Mouse (Mus musculus) midbrain, embryonic 10.5 days (tissue): ENCODE results near the gene Il17c. TPM values are rescaled to one million over a fixed set of nuclear protein-coding genes. Genes with fewer than 3 reads are reported as not detected.

Experiments
- DNase-seq: peaks from one replicate; pipeline ENCODE4 v3.0.0-alpha.2; 2017; ENCODE audit warnings: low spot score
- H3K27ac ChIP-seq: fragments of 300-500 bp; sonication (generic); replicated peaks from 2 replicates; pipeline ENCODE4 v1.5.1; 2016; ENCODE audit warnings: mild to moderate bottlenecking
- H3K27me3 ChIP-seq: fragments of 300-500 bp; sonication (generic); 2 replicates; pipeline ENCODE4 v1.6.1; 2016; ENCODE audit warnings: low read depth, mild to moderate bottlenecking; ENCODE audit not compliant: poor library complexity, severe bottlenecking
- H3K36me3 ChIP-seq: fragments of 300-500 bp; sonication (generic); 2 replicates; pipeline ENCODE4 v1.6.1; 2016; ENCODE audit warnings: mild to moderate bottlenecking, moderate library complexity
- H3K4me1 ChIP-seq: fragments of 300-500 bp; sonication (generic); 2 replicates; pipeline ENCODE4 v1.6.1; 2016
- H3K4me3 ChIP-seq: fragments of 300-500 bp; sonication (generic); 2 replicates; pipeline ENCODE4 v1.5.1; 2016; ENCODE audit warnings: mild to moderate bottlenecking, moderate library complexity
- H3K9me3 ChIP-seq: fragments of 300-500 bp; sonication (generic); replicated peaks from 2 replicates; pipeline ENCODE4 v1.6.1; 2016; ENCODE audit warnings: mild to moderate bottlenecking
- WGBS: fragments of 180-500 bp; shearing (Covaris S2); methylation state at CpG from one replicate; pipeline ENCODE4 v1.1.7; 2016; 5-methylcytosine and 5-hydroxymethylcytosine counted together
- microRNA-seq: library from miRNA; unstranded; fragments of <30 nt; microRNA quantifications from one replicate; pipeline ENCODE4, GENCODE M21; 2017
- polyA plus RNA-seq: library from polyadenylated mRNA; unstranded; fragments of >200 nt; fragmentation: Nextera tagmentation; extraction: Ambion mirVana; gene quantifications from 2 replicates; pipeline ENCODE4 v1.2.1, GENCODE M21; 2016

Il17c gene
- polyA plus RNA-seq, 1 experiment from 2014 or later: not detected

DNA sequence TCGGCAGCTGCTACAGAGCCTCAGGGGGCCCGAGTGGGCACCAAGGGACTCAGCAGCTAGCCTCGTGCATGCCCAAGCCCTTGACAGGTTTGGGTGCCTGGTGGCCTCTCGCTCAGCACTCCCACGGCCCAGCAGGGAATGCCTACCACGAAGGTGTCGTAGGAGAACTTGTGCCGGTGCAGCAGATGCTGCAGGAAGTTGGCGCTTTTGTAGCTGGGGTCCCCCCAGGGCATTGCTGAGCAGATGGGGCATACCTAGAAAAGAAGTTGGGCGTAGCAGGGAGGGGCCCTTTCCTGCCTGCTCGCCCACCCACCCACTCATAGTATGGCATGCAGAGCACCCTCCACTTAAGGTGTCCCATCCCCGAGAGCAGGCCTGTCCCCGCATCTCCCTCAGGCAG is 46.0 kb downstream of the Il17c start:
- Histone ChIP-seq H3K4me3 (no peak overlapping the region), H3K27me3 (peaks cover 7% of the 10 kb centered on the region), H3K4me1 (peaks cover 4% of the 10 kb centered on the region; the same call in 1 of the 2 replicates), H3K27ac (no peak overlapping the region), H3K9me3 (no peaks in the 10 kb centered on the region), H3K36me3 (peaks cover 53% of the 10 kb centered on the region)
- 93% methylated on average over 13 of the region's 13 CpGs for WGBS
- DNase-seq: no peak

DNA sequence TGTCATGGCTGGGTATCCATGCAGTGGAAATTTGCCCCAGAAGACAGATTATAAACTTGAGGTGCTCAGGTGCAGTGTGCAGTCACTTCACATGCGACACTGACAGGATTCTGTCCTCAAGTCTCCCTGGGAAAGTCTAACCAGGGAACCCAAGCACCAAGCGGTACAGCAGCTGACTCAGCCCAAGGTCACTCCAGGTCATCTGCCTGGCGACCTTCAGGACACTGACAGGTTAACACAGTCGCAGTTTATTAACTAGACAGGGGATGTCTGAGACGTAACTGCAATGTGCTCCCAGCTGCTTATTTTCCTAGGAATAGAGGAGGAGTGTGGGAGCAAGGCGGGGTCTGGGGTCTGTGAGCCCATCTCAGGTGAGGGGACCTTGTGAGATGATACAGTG is 47.6 kb downstream of the Il17c start:
- Histone ChIP-seq H3K4me1 (peaks cover 5% of the 10 kb centered on the region), H3K27me3 (no peaks in the 10 kb centered on the region), H3K4me3 (no peak overlapping the region), H3K9me3 (no peaks in the 10 kb centered on the region), H3K27ac (no peak overlapping the region), H3K36me3 (peaks cover 67% of the 10 kb centered on the region)
- WGBS: 84% methylated on average over 6 of the region's 6 CpGs
- DNase-seq: no peak

DNA sequence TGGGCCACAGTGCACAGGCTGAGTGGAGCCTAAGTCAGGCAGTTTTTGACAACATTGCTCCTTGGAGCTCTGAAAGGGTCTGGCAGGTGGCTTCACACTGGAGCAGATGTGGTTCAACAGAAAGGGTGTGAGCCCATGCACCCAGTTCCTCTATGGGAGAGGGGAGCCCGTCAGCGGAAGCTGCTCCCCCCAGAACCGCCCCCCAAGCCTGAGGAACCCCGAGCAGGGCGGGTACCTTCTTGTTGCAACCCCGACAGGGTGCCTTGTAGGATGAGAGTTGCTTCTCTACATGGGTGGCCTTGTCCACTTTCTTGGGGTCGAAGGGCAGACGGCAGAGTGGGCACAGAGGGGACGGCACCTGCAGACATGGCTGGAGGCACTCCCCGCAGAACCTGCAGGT is 48.1 kb downstream of the Il17c start:
- Histone ChIP-seq H3K4me3 (no peak overlapping the region), H3K4me1 (peaks cover 10% of the 10 kb centered on the region), H3K9me3 (no peaks in the 10 kb centered on the region), H3K27me3 (no peaks in the 10 kb centered on the region), H3K27ac (no peak overlapping the region), H3K36me3 (peaks cover 67% of the 10 kb centered on the region)
- DNase-seq: no peak
- WGBS: 90% methylated on average over 10 of the region's 10 CpGs

DNA sequence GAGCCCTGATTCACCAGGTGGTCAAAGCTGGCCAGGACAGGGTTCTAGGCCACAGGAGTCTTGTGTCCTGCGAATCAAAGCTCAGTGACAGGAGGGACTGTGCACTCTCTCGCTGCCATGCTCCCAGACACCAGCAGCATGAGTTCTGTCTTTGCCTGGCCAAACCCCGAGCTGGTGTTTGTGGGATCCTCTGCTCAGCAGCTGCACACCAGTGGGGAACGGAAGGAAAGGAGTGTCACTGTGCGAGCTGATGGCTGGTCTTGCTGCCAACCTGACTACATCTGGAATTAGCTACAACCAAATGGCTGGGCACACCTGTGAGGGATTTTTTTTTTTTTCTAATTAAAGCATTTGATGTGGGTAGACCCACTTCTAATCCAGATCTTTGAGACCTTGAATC is 48.9 kb downstream of the Il17c start:
- no peak for DNase-seq
- H3K4me3 ChIP-seq: no peak overlapping the region
- no peaks in the 10 kb centered on the region for H3K27me3 ChIP-seq
- WGBS: 79% methylated on average over 5 of the region's 5 CpGs
- H3K9me3 ChIP-seq: no peaks in the 10 kb centered on the region
- H3K4me1 ChIP-seq: peaks cover 15% of the 10 kb centered on the region
- H3K36me3 ChIP-seq: peaks cover 67% of the 10 kb centered on the region
- H3K27ac ChIP-seq: no peak overlapping the region

Small RNA genes lying within 50 kb of the gene (microRNA-seq; reads per million reads assigned to microRNA genes)
- not detected for gene Gm24366

Other genes starting within 250 kb of the Il17c start
- 1.3 and 1.5 TPM in 2 replicates for gene Zfpm1, start 139.9 kb upstream of the Il17c start, polyA plus RNA-seq
- gene Trhr2, start 61.3 kb upstream of the Il17c start, polyA plus RNA-seq: not detected in 2 replicates
- 75.7 and 79.4 TPM in 2 replicates for gene Zc3h18, start 45.4 kb upstream of the Il17c start, polyA plus RNA-seq
- 75.8 and 80.9 TPM in 2 replicates for gene Cyba, start 10.9 kb downstream of the Il17c start, polyA plus RNA-seq
- gene Mvd, start 21.4 kb downstream of the Il17c start, polyA plus RNA-seq: 60.3 and 60.7 TPM in 2 replicates
- 0.07 TPM in 1 of 2 replicates, not detected in the other for gene Snai3, start 38.7 kb downstream of the Il17c start, polyA plus RNA-seq
- 31.7 and 35.6 TPM in 2 replicates for gene Rnf166, start 54.0 kb downstream of the Il17c start, polyA plus RNA-seq
- gene Ctu2, start 54.1 kb downstream of the Il17c start, polyA plus RNA-seq: 71.5 and 72.6 TPM in 2 replicates
- gene Piezo1, start 129.3 kb downstream of the Il17c start, polyA plus RNA-seq: 5.8 and 8.2 TPM in 2 replicates
- 63.2 and 70.9 TPM in 2 replicates for gene Cdt1, start 146.0 kb downstream of the Il17c start, polyA plus RNA-seq
- 241 and 278 TPM in 2 replicates for gene Aprt, start 154.9 kb downstream of the Il17c start, polyA plus RNA-seq
- gene Galns, start 189.4 kb downstream of the Il17c start, polyA plus RNA-seq: 6.6 and 7.7 TPM in 2 replicates
- gene Trappc2l, start 189.6 kb downstream of the Il17c start, polyA plus RNA-seq: 51.0 and 61.2 TPM in 2 replicates
- gene Pabpn1l, start 200.7 kb downstream of the Il17c start, polyA plus RNA-seq: not detected in 2 replicates